Mouse (Mus musculus): Measurements from ENCODE around the gene Myl9.
"Not testable (repeated sequence)": the region's sequence is repeated elsewhere in the genome, so short reads cannot be mapped to it uniquely, and the experiment has no call there.

Gene Myl9

DNA sequence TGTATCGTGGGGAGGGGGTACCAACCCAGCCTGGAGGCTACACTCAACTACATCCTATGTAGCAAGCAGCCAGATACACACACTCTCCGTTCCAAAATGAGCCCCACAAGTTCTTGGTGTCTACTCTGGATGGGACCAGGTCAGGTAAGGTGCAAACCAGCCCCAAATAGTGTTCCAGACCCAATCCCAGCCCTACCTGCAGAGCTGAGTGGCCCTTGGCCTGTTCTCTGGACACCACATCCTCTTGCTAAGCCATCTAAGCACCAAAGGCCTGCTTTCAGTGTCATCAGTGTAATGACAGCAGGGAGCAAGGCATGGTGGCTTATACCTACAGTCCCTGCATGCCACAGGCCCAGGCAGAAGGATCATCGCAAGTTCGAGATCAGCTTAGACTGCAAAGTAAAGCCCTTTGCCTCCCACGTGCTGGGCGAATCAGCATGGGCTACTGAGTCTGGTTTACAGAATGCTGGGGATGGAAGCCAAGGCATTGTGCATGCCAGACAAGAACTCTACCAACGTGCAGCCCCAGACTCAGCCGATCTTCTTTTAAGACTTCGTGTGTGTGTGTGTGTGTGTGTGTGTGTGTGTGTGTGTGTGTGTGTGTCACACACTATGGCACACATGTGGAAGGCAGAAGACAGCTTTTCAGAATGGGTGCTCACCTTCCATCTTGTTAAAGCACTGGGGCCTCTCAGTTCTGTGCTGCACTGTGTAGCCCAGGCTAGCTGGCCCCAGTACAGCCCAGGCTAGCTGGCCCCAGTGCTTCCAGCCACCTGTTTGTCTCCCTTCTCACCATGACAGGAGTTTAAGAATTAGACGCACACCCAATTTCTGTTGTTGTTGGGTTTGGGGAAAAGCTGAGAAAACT lies 7.5 kb downstream of the Myl9 start:
- DNase-seq (ENCODE audit: inconsistent age in 2 of 2, low spot score in 1 of 2): peak in 1 of 2 experiments; percentile 36

DNA sequence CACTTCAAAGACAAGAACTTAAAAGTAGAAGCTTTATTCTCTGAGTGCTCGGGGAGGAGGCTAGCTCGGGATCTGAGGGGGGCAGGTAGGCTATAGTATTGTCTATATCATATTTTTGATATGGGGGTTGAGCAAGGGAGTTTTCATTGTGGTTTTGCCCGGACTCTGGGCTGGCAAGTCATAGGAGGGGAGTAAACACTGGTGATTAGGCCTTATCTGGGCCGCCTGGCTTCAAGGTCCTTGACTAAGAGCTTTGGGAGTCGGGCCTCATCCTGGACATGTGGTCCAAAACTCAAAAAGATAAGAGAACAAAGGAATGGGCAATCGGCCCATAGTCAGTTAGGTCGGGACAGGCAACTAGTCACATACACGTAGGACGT lies 8.1 kb downstream of the Myl9 start:
- DNase-seq (ENCODE audit: inconsistent age in 2 of 2, low spot score in 1 of 2): peak; percentile 75 to 88

DNA sequence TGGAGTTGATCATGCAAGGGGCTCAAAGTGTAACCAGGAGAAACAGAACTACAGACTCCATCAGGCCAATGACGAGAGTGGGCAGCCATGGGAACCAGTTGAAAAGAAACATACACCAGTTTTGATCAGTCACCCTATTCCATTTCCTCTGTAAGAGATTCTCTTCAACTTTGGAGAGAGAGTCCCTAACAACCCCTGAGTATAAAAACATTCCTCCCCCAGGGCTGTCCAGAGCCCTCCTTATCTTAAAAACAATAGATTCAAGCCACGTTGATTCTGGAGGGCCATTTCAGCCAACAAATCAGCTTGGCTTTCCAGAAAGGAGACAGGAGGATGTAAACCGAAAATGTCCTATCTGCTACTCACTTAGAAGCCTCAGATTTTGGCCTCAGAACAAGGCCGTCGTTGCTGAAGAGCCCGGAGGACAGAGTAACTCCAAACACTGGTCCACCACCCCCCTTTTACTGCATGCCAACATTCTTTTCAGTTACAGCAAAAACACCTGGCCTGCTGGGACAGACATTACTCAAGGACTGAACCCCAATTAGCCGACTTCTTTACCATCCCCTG lies 8.9 kb downstream of the Myl9 start:
- peak in 1 of 2 experiments; percentile 48 for DNase-seq (ENCODE audit: inconsistent age in 2 of 2, low spot score in 1 of 2)

DNA sequence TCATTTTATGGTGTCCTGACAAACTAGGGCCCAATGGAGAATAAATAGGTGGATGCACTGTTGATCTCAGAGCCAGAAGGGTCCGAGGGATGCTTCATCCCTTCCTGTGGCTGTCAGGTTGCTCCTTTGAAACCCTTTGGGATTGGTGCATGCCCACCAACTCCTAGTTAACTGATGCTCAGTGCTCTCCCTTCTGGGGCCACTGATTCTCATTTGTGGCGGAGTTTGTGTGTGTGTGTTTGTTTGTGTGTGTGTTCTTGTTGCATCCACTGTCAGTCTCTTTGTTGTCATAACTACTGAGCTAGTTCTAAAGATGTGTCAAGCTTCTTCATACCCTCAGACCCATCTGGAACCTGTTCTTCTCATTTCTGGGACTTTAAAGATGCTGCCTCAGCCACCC lies 9.7 kb downstream of the Myl9 start:
- no peak for DNase-seq (ENCODE audit: inconsistent age in 2 of 2, low spot score in 1 of 2)

DNA sequence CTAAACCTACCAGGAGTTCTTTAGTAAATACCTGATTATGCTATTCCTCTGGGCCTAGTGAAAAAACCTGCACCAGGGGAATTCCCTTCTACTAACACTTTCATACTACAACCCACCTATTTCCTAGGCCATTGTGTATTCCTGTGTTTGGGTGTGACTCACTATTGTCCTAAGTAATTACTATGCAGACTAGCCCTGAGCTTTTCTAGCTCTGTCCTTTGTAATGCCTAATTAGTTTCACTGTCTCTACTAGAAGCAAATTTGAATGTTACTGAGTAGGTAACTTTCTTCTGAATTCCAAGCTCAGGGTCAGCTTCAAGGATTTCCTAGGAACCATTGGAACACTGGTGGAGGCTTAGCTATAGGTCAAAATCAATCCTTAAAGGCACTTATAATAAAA lies 11.1 kb downstream of the Myl9 start:
- DNase-seq (ENCODE audit: inconsistent age in 2 of 2, low spot score in 1 of 2): not testable (repeated sequence)

DNA sequence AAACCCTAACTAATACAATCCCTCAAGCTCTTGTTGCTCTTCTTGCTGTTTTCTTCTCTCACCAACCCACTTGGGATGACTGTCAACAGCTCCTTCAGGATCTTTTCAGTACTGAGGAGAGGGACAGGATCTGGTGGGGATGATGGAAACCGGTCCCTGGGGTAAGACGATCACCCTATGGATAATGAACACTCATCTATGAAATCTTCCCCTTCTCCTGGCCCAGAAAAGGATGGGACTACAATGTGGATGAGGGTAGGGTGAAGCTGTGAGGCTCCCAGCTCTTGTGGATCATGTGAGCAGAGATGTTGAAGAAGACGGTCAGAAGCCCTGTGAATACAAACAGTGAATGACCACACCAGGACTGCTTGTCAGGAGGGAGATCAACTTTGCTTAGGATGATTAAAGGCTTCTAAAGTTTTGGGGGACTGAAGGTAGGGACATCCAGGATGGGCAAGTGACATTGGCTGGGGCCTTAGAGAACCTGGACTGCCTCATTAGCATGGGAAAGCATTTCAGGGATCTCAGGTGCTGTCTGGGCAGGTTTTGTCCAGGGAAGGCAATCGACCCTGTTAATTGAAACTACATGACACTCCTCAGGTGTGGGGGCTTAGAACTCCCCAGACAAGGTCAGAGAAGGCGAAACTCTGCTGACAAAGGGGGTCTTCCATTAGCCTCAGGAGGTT lies 12.0 kb downstream of the Myl9 start:
- no peak for DNase-seq (ENCODE audit: inconsistent age in 2 of 2, low spot score in 1 of 2)

DNA sequence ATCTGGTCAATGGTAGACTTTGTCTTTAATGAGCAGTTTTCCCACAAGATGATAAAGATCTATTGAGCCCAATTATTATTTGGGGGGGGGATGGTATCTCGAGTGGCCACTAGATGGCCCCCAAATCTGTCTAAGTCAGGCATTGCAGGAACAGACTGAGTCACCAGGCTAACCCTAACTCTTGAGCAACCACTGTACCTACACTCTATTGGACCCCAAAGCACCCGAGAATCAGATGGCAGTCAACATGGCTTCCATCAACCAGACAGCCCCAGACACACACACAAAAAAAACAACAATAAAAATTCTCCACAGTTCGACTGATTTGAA lies 12.5 kb downstream of the Myl9 start:
- DNase-seq (ENCODE audit: inconsistent age in 2 of 2, low spot score in 1 of 2): peak in 1 of 2 experiments; percentile 54

DNA sequence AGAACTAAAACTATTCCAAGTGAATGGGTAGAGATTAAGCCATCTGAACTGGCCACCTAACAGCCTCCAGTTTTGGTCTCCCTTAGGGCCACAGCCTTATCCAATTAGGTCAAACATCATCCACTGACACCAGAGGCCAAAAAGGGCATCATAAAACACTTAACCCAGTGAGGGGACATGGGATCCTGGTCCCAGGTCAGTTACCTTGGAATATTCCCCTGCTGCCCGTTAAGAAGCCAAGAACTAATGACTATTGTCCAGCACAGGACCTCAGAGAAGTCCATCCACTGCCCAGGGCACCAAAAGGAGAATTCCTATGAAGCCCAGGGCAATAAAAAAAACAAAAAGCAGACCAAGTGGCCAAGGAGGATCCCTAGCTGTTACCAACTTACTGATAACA lies 13.6 kb downstream of the Myl9 start:
- DNase-seq (ENCODE audit: inconsistent age in 2 of 2, low spot score in 1 of 2): no peak

DNA sequence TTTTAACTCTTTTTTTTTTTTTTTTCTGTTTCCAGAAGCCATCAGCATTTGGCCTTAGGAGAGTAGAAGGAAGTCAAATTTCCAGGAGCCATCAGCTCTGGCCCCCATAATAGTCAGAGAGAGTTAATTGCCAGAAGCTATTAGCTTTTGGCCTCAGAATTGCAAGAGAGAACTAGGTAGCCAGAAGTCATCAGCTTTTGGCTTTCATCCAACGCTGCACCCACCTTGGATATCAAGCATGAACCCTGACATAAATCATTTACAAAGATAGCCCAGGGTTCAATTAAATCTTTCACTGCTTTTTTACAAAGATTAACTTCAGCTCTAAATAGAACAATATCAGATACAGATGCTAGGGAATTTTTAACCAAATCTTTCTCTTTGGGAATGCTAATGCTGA lies 23.3 kb downstream of the Myl9 start:
- no peak for DNase-seq (ENCODE audit: inconsistent age in 2 of 2, low spot score in 1 of 2)

DNA sequence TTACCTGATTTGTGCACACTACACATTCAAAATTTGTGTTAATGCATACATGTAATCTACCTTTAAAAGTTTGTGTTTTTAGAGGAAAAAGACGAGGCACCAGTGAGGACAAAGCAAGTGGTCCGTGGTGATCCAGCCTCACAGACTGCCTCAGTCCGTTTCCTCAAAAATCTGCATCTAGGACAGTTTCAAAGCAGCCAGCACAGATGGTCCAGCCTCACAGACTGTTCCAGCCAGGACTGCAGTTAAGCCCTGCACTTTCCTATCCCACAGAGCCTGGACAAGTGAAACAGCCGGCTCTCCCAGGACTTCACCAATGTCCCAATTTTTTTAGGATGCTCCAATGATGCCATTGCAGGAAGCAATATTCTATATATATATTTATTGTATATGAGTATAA lies 25.8 kb downstream of the Myl9 start:
- no peak for DNase-seq (ENCODE audit: inconsistent age in 2 of 2, low spot score in 1 of 2)

DNA sequence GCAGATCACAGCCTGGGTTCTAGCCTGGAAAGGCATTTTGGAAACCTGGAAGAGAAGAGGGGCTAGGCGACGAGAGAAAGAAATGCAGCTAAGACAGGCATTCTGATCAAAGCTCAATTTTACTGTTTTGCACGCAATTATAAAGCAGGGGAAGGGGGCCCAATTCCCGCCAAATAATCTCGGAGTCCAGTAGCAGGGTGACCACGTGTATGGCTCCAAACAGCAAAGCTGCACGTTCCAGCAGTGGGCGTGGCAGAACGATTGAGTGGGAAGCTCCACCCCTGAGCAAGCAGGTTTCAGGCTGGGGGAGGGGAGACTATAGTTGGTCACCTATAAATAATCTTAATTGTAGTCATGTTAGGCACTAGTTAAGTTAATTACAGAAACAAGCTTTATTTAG lies 26.9 kb downstream of the Myl9 start:
- DNase-seq (ENCODE audit: inconsistent age in 2 of 2, low spot score in 1 of 2): not testable (repeated sequence)

DNA sequence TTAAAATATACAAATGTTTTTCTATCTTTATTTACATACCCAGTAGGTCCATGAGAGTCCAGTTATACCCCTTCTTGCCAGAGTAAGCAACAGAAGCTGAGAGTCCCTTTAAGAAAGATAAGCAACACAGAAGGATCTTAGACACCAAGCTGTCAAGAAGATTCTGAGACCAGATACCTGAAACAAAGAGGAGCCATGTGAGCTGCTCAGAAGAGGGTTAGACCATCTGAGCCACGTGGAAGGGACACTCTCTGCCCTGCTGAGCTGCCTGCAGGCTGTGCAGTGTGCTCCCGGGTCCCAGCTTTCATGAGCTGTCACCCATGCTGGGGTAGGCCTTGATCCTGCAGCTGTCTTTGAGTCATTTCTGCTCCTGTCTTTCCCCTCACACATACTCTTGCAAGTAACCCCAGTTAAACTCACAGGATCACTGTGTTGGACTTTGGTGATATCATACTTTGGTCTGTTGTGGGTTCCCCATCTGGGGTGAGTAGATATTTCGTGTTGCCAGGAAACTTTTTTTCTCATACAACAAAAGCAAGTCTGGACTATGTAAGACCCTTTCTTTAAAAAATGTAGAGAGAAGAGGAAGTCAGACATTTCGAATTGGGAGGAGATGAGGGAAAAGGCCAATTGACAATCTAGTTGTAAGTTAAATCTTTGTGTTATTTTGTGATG lies 28.6 kb downstream of the Myl9 start:
- DNase-seq (ENCODE audit: inconsistent age in 2 of 2, low spot score in 1 of 2): no peak

DNA sequence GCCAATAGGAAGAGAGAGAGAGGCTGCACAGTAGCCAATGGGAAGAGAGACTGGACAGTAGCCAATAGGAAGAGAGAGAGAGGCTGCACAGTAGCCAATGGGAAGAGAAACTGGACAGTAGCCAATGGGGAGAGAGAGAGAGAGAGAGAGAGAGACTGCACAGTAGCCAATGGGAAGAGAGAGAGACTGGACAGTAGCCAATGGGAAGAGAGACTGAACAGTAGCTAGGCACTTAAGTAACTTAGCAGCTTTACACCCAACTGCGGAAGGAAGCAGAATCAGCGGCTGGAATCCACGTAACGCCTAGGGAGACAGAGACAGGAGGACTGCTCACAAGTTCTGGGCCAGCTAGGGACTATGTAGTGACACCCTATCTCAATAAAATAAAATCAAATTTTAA lies 29.4 kb downstream of the Myl9 start:
- no peak for DNase-seq (ENCODE audit: inconsistent age in 2 of 2, low spot score in 1 of 2)

DNA sequence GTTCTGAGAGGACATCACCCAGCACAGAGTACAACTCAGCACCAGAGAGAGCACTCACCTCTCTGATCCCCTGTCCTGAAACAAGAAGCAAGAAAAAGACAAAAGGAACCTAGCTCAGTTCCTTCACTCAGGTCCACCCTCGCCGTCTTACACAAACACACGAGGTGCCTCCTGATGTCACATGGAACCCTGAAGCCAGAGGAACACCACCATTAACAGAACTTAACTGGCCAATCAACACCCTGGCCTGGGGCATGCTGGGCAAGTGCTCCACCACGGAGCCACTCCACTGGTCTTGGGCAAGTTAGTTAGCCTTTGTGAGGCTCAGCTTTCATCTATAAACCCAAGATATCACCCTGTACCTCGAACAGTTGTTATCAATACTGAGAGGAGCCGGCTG lies 31.7 kb downstream of the Myl9 start:
- no peak for DNase-seq (ENCODE audit: inconsistent age in 2 of 2, low spot score in 1 of 2)

DNA sequence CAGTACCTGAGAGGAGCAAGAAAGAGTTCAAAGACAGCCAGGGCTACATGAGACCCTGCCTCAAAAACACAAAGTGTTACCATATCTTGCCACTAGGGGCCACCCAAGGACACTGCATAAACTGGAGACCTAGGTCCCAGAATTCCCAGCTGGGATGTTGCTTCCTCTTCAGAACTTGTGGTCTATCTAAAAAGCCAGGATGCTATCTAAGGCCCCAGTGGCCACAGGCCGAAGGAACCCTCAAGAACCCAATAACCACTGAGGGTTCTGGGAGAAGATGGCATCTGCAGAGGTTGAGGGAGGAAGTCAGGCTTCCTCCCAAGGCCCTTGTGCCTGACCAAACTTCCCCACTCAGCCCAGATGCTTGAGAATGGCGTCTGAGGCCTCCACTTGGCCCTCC lies 34.4 kb downstream of the Myl9 start:
- DNase-seq (ENCODE audit: inconsistent age in 2 of 2, low spot score in 1 of 2): peak; percentile 39 to 87

DNA sequence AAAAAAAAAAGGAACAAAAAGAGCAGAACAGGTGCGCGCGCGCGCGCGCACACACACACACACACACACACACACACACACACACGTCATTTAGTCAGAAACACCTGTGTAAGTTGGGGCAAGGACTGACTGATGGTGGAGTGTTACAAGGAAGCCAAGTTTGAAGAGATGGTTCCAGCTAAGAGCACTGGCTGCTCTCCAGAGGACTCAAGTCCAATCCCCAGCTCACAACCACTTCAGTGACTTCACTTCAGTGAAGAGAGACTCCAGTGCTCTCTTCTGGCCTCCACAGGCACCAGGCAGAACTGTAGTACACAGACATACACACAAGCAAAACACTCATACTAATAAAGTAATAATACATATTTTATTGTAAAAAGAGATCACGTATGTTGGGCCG lies 35.5 kb downstream of the Myl9 start:
- no peak for DNase-seq (ENCODE audit: inconsistent age in 2 of 2, low spot score in 1 of 2)

DNA sequence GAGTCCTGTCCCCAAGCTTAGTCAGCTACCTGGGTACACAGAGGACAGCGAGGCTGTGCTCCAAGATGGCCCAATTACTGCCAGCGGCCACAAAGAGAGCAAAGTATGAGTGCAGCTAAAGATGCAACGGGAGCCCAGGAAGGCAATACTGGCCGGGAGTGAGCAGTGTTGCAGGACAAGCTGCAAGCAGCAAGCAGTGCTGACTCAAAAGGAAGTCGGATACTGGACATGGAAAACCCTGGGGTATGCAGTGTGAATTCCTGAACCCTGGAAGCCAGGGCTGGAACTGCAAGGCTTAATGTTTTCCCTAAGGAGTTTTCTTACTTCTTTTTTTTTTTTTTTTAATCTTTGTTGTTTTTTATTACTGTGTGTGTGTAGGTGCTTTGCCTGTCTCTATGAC lies 36.3 kb downstream of the Myl9 start:
- DNase-seq (ENCODE audit: inconsistent age in 2 of 2, low spot score in 1 of 2): no peak

DNA sequence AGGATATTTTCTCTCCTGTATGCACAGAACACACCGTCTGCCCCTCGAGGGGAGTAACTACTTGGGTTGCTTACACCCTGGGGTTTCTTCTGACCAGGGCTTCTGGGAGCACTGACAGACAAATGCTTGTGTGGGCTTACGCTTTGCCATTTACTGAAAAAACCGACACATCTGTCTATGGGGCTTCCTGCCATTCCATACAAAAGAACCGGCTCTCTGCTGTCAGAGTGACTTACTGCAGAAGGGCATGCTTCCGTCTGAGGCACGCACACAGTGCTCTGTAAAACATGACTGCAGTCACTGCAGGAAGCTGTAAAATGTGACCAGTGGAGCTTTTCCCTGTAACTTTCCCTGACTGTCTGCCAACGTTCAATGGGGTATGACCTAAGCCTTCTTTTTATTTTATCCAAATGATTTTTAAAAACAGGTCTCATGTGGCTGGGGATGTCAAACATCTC lies 39.2 kb downstream of the Myl9 start:
- DNase-seq (ENCODE audit: inconsistent age in 2 of 2, low spot score in 1 of 2): no peak

DNA sequence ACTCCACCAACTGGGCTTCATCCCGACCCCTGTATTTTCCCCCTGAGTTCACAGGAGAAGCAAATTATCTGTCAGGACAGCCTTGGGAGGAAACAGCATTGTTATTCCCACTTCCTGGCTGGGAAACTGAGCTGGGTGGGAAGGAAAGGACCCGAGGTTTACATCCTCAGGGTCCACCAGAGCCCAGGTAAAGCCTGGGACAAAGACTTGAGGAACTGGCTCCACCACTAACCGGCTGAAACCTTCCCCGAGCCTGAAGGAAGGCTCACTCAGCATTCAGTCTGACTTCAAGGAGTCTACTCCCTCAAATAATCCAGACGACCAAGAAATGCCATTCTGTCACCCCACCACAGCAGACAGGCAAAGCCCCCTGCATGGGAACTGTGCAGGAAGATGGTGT lies 39.7 kb downstream of the Myl9 start:
- no peak for DNase-seq (ENCODE audit: inconsistent age in 2 of 2, low spot score in 1 of 2)

DNA sequence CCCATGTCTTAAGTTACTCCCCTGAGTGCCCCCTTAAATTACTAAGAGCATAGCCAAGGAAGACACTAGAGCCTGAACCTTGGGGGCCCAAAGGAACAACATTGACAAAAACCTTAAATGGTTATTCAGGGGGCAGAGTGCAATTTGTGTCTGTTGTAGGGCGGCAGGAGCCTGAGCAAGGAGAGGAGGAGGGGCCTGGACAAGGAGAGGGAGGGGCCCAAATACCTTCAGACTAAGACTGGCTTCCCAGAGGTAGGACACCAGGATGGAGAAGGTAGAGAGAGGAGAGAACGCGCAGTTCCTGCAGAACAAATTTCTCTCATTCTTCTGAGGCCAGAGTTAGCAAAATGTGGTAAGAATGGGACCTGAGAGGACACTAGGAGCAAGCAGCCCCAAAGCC lies 40.2 kb downstream of the Myl9 start:
- DNase-seq (ENCODE audit: inconsistent age in 2 of 2, low spot score in 1 of 2): no peak

DNA sequence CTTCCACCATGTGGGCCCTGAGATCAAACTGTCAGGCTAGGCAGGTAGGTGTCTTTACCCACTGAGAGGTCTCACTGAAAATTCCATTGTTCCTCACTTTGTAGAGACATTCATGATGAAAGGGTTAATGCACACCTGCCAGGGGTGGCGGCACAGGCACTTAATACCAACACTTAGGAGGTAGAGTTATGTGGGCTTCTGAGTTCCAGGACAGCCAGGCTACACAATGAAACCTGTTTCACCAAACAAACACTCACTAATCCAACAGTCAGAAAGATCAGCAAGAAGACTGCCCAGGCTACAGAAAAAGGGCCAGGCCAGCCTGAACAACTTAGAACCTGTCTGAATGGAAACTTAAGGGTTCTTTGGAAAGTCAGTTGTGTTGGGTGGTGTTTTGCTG lies 40.9 kb downstream of the Myl9 start:
- DNase-seq (ENCODE audit: inconsistent age in 2 of 2, low spot score in 1 of 2): no peak

DNA sequence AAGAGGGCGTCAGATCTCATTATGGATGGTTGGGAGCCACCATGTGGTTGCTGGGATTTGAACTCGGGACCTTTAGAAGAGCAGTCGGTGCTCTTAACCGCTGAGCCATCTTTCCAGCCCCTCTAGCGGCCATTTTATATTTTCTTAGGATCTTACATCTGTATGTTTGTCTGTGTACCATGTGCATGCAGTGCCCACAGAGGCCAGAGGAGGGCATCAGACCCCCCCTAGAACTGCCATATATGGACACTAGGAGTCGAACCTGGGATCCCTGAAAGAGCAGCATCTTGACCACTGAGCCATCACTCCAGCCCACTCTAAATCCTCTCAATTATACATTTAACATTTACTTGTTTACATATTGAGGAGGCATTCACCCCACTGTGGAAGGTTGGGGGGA lies 49.9 kb downstream of the Myl9 start:
- DNase-seq (ENCODE audit: inconsistent age in 2 of 2, low spot score in 1 of 2): not testable (repeated sequence)
